Mouse (Mus musculus): ENCODE measurements around the gene Mdh2.

Gene Mdh2

GRCm38 (mm10) chr5:135776546-135776945, 1.7 kb upstream of the Mdh2 start:
- DNase-seq (ENCODE audit: inconsistent ontology term), result no peak

DNA sequence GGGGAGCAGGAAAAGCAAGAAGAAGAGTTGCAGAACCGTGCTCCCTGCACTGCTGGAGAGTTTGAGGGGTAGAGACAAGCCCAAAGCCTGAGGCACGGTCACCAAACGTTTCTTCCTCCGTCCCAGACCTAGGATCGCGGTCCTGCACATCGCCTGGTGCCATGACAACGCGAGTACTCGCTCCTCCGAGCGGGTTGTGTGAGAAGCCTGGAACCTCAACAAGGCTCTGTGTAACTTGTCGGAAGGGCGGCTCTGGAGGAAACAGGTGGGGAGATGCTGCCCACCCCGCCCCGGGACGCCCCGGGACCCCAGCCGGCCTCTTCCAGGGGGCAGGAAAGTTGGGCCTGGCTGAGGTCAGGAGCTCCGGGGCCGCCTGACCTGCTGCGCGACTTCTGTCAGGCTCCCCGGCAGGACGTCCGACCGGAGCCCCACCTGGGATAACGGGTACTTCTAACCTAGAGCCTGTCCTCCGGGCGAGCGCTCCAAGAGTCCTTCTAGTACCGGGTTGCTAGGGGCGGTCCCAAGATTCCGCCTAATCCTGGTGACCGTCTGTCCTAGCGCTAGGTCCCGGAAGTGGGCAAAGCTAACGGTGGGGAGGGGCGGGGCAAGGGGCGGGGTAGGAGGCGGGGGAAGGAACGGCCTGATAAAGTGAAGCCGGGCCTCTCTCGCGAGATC, 347 bp upstream of the Mdh2 start, which contains the start of gene Styxl1:
Styxl1 (minus strand) TSS at position 590 of the 675 bp plus-strand sequence.
- no peak for DNase-seq (ENCODE audit: inconsistent ontology term)

GRCm38 (mm10) chr5:135780331-135780730, 2.1 kb downstream of the Mdh2 start:
- DNase-seq (ENCODE audit: inconsistent ontology term), result peak; percentile 12

GRCm38 (mm10) chr5:135782901-135783300, 4.6 kb downstream of the Mdh2 start:
- DNase-seq (ENCODE audit: inconsistent ontology term), result no peak

GRCm38 (mm10) chr5:135793996-135794858, 15.9 kb downstream of the Mdh2 start:
- DNase-seq (ENCODE audit: inconsistent ontology term), result peak; percentile 87

DNA sequence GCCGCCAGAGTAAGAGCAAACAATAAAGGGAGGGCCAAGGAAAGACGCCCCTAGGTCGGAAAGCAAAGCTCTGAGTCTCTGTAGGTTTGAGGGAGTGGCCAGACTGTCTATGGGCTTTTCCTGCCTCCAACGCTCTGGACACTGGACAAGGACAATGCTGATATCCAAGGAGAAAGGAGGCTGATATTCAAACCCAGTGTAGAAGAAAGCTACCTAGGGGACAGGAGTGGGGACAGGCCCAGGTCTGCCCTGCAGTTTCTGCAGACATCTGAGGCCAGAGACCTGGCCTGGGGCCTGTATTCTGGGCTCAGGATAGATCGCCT, 16.5 kb downstream of the Mdh2 start:
- no peak for DNase-seq (ENCODE audit: inconsistent ontology term)

GRCm38 (mm10) chr5:135799746-135800145, 21.5 kb downstream of the Mdh2 start:
- DNase-seq (ENCODE audit: inconsistent ontology term), result no peak

GRCm38 (mm10) chr5:135800927-135801326, 22.6 kb downstream of the Mdh2 start:
- peak; percentile 3 for DNase-seq (ENCODE audit: inconsistent ontology term)

DNA sequence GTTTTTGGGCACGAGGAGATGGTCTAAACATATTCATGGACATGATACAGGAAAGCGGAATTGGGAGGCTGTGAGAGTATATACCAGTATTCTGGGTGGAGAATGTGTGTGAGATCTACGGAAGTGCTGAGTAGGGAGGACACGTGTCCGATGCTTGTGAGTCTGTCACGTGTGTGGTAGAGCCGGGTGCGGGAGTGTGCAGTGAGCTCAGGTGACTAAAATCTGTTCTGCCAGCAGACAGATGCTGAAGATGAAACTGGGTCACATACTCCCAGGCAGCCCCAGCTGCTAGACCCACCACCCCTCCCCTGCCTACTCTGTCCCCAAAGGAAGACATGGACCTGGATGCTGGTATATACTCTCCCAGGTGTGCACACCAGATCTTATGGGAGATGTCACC, 24.4 kb downstream of the Mdh2 start:
- no peak for DNase-seq (ENCODE audit: inconsistent ontology term)

GRCm38 (mm10) chr5:135803135-135803534, 24.9 kb downstream of the Mdh2 start:
- no peak for DNase-seq (ENCODE audit: inconsistent ontology term)

- DNase-seq (ENCODE audit: inconsistent ontology term), result no peak
These were observed 25.4 kb downstream of the Mdh2 start for GRCm38 (mm10) chr5:135803676-135804075.

- DNase-seq (ENCODE audit: inconsistent ontology term), result no peak
These were observed 26.5 kb downstream of the Mdh2 start for GRCm38 (mm10) chr5:135804735-135805134.

GRCm38 (mm10) chr5:135806555-135807262, 28.4 kb downstream of the Mdh2 start, which contains the start of gene Srrm3:
Gene Srrm3 (plus strand): TSS chr5:135806890.
- peak; percentile 72 for DNase-seq (ENCODE audit: inconsistent ontology term)

GRCm38 (mm10) chr5:135807263-135807637, 29.0 kb downstream of the Mdh2 start:
- no peak for DNase-seq (ENCODE audit: inconsistent ontology term)

DNA sequence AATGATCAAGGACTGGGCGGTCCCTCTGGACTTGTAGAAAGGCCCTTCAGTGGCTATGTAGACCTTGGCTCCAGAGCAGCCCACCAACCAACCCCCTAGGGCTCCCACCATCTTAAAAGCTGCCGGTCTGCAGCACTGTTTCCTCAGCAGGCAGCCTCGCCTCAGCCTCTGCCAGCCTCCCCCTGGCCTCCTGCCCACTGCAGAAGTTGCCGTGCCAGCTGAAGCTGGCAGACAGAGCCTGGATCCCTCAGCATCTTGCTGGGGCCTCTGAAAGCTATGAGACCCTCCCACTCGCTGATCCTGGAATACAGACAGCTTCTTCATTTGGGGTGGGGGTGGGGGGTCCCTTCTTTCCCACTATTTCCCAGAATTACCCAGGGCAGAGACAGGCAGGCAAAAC, 34.7 kb downstream of the Mdh2 start:
- DNase-seq (ENCODE audit: inconsistent ontology term), result no peak

GRCm38 (mm10) chr5:135818491-135818890, 40.2 kb downstream of the Mdh2 start:
- no peak for DNase-seq (ENCODE audit: inconsistent ontology term)

- DNase-seq (ENCODE audit: inconsistent ontology term), result no peak
These were observed 44.1 kb downstream of the Mdh2 start for GRCm38 (mm10) chr5:135822316-135822944.

DNA sequence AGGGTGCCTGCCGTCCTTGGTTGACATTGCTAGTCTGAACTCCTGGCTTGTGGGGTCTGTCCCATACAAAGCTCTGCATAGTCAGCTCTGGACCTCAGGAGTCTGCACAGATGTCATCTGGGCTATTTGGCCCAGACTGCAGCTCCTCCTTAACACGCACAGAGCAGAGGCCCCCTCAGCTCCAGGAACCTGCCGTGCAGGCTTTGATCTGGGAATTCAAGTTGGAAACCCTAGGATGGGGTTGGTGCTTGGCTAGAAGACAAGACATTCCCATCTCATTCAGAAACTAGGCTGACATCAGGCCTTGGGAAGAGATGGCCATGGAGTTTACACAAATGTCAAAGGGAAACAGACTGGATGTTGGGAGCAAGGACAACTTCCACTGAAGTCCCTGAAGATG, 46.2 kb downstream of the Mdh2 start:
- DNase-seq (ENCODE audit: inconsistent ontology term), result no peak

DNA sequence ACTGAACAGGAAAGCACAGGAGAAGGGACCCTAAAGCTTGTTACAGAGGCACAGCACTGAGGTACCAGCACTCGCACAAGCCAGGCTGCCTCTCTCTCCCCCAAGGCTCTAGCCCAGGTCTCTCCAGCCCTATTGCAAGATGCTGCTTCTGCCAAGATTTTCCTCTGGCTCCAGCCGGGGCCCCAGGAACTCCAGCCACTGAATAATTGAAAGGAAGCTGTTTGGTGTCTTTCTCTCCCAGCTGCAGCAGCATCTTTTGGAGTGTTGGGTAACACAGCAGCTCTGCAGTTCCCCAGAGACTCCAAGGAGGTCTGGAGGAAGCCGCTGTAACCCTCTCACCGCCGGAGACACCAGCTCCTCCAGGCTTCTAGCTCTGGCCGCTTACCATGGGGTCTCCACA, 47.9 kb downstream of the Mdh2 start:
- no peak for DNase-seq (ENCODE audit: inconsistent ontology term)

DNA sequence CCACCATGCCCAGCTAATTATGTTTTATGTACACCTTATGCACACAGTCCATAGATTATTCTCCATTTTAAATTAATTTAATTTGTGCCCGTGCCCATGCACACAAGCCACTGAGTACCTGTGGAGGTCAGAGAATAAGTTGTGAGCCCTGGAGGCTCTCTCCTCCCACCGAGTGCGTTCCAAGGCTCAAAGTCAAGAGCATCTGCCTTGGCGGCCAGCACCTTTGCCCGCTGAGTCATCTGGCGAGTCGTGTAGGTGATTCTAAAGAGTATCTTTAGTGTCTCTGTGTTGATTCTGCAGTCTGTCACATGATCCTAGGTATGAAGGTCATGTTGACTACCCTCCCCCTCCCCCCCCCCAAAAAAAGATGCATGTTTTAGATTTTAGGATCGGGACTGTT, 51.1 kb downstream of the Mdh2 start:
- DNase-seq (ENCODE audit: inconsistent ontology term), result no peak

DNA sequence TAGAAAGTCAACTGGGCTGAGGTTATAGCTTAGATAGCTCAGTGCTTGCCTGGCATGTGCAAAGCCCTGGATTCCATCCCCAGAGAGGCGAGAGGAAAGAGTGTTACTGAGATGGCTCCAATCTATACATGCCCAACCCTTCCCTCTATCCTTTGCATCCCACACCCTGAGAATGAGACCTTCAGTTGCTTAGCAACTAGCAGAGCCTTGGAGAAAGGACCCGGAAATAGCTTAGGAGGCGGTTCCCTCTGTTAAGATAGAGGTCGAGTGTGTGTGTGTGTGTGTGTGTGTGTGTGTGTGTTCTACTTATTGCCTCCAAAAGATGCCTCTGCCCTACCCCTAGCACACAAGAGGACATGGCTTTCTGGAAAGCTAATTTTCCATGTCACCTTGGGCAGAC, 54.4 kb downstream of the Mdh2 start:
- DNase-seq (ENCODE audit: inconsistent ontology term), result no peak
